Mouse (Mus musculus) bone marrow, adult 2 months (tissue): ENCODE measurements at regions not wholly inside any gene's neighbourhood (a gene's known extent, or its start where the extent isn't known, plus 50 kb on each side); places are given as distances from the start of the nearest gene placed in this dataset.

Experiments
- H3K27ac ChIP-seq: fragments of 200-500 bp; 2 replicates; pipeline ENCODE4 v1.5.1; 2012; ENCODE audit warnings: low read depth, mild to moderate bottlenecking, control low read depth, inconsistent platforms, low read length; ENCODE audit not compliant: control insufficient read depth, poor library complexity, insufficient read depth
- H3K4me1 ChIP-seq: fragments of 200-500 bp; 2 replicates; pipeline ENCODE4 v1.6.1; 2011; ENCODE audit warnings: low read length; ENCODE audit not compliant: control insufficient read depth, insufficient read depth
- H3K4me3 ChIP-seq: fragments of 200-500 bp; replicated peaks from 2 replicates; pipeline ENCODE3; 2011; ENCODE audit warnings: mild to moderate bottlenecking, low read depth, low read length, control low read depth; ENCODE audit not compliant: control insufficient read depth
- CTCF ChIP-seq: fragments of 200-500 bp; IDR thresholded peaks from 2 replicates; pipeline ENCODE4 v1.5.1; 2011; ENCODE audit warnings: low read length, control low read depth; ENCODE audit not compliant: control insufficient read depth, insufficient read depth
- POLR2A ChIP-seq: fragments of 200-500 bp; IDR thresholded peaks from 2 replicates; pipeline ENCODE4 v1.6.1; 2011; ENCODE audit warnings: low read depth, mild to moderate bottlenecking, control low read depth, low read length, borderline replicate concordance; ENCODE audit not compliant: control insufficient read depth
- WGBS: fragments of 180-500 bp; shearing (Covaris S2); methylation state at CpG from one replicate; pipeline ENCODE4 v1.1.7; 2018; 5-methylcytosine and 5-hydroxymethylcytosine counted together

DNA sequence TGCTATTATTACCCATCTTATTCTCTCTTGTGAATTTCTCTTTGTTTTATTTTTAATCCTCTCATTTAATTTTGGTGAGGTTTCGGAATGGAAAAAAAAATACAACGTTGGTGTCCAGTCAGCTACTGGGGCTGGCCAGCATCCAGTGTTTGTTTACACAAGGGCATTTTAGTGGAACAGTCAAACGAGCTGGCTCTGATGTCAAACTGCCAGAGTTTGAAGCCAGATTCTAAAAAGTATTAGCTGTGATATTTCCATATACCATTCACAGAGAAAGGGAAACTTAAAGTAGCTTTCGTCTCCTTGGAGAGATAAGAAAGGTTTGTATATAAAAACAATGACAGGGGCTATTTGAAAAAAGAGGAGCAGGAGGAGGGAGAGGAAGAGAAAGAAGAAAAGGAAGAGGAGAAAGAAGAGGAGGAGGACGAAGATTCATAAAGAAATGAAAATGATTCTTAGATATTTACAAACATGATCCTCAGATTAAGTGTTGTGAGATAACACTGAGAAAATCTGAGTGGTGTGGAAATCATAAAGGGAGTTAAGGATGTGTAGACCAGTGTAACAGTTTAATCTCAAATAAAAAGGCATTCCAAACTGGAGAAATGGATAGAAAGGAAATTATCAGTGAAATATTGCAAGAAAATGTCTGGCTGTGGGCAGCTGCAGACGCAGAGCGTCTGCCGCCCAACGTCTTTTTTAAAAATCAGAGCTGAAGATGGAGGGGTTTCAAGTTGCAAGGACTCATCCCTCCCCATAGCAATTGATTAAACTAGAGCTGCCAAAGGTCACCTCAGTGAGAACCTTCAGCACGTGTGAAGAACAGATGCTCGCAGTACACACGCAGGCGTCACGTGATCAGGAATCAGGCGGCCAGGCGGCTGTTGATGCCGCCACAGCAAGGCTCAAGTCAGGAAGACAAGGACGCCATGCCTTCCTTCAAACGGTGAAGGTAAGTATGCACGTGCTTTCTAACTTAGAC lies 190.3 kb upstream of the Ipo5 start:
- no peak overlapping the region for H3K4me3 ChIP-seq
- 78% methylated on average over 20 of the region's 20 CpGs for WGBS
- TF ChIP-seq CTCF (no peak), POLR2A (no peak)
- no peak overlapping the region for H3K27ac ChIP-seq
- H3K4me1 ChIP-seq = no peaks in the 10 kb centered on the region

DNA sequence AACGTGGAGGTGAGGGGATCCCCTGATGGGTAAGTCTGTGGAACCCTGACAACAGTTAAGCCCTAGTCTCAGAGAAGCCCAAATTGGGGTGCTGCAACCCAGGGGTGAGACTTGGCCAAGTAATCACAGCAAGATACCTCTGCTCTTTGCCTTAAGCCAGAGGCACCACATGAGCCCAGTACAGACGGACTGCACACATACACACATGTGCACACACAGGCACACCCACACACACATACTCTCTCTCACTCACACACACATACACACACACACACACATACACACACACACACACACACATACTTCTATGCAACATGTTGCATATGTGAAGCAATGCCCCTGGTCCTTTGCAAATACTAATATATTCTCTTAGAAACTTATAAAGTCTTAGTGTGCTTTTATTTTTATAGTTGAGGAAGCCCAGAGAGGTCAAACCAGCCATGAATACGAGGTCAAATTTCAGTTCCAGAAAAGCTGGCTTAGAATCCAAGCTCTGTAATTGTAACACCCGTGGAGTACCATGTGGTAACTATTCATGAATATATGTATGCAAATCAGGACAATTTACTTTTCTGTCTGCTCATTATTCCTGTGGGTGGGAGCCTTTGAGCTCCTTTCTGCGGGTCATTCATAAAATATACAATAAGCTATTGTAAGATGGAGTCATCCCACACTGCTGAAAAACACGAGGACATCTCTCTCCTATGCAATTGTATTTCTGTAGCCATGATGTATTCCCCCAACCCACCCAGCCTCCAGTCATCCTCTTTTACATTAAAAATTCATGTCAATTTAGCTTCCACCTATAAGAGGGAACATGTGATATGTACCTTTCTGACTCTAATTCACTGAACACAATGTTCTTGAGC lies 189.2 kb upstream of the Ipo5 start:
- no peak for TF ChIP-seq CTCF
- no peak for TF ChIP-seq POLR2A
- Histone ChIP-seq H3K27ac (no peak overlapping the region), H3K4me1 (no peaks in the 10 kb centered on the region), H3K4me3 (no peak overlapping the region)
- WGBS = 69% methylated on average over 6 of the region's 6 CpGs

DNA sequence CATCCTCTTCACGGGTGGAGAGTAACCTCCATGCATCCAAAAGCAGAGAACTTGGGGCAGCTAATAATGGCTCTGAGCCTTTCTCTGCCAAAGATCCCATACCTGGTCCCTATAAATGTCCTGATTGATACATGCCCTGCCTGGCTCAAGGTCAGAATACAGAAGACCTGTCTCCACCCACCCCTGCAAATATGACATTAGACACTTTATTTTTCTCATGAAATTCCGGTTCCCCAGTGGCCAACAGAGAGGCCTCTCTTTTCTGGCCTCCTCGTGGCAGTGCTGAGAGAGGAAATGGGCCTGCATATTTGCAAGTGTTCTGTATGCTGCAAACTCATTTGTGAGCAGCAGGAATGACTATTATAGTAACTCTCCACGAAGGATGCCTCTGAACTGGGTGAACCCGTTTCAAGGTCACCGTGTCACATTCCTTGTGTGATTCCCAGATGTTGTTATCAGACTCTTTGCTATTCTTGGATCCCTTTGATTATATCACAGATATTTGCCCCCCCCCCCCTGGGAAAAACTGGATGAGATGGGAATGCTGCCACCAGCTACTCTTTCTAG lies 188.4 kb upstream of the Ipo5 start:
- H3K27ac ChIP-seq = no peak overlapping the region
- no peak overlapping the region for H3K4me3 ChIP-seq
- H3K4me1 ChIP-seq = no peaks in the 10 kb centered on the region
- TF ChIP-seq CTCF (no peak), POLR2A (no peak)
- 73% methylated on average over 6 of the region's 6 CpGs for WGBS

DNA sequence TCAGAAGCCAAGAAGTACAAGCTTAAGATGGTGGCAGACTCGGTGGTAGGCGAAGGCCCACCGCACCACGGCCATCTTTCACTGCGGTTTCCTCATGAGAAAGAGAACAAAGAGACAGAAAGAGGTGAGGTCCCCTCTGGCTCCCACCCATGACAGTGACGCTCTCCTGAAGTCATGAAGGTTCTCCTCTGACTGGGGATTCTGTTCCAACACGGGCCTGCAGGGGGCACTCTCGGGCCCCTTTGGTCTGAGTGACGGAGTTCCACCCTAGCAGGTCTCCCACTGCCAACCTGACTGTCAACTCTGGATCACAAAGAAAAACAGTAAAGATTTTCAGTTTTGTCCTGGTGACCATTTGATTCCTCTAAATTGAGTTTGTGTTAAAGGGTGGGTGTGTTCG lies 182.9 kb upstream of the Ipo5 start:
- H3K4me3 ChIP-seq = no peak overlapping the region

DNA sequence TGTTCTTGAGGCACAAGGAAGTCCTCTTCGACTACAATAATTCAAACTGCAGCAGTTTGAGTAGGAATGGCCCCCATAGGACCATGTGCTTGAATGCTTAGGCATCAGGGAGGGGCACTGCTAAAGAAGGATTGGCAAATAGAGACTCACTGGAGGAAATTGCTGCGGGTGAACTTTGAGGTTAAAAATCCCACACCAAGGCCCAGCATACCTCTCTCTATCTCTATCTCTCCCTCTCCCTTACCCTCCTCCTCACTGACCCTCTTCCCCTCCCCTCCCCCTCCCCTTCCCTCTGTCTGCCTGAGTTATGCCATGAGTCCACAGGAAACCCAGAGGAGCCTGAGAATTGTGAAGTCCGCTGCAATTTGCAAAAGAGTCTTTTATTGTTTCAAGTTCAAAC lies 180.8 kb upstream of the Ipo5 start:
- no peaks in the 10 kb centered on the region; the same call in 1 of the 2 replicates for H3K4me1 ChIP-seq
- 8% methylated on average over 3 of the region's 3 CpGs for WGBS
- H3K4me3 ChIP-seq = no peak overlapping the region
- no peak overlapping the region for H3K27ac ChIP-seq
- TF ChIP-seq POLR2A = no peak
- TF ChIP-seq CTCF = no peak

More for the DNA sequence above, 182.9 kb upstream of the Ipo5 start:
- no peak overlapping the region for H3K27ac ChIP-seq
- 81% methylated on average over 10 of the region's 10 CpGs for WGBS
- no peak for TF ChIP-seq CTCF
- TF ChIP-seq POLR2A = no peak
- no peaks in the 10 kb centered on the region; the same call in 1 of the 2 replicates for H3K4me1 ChIP-seq

DNA sequence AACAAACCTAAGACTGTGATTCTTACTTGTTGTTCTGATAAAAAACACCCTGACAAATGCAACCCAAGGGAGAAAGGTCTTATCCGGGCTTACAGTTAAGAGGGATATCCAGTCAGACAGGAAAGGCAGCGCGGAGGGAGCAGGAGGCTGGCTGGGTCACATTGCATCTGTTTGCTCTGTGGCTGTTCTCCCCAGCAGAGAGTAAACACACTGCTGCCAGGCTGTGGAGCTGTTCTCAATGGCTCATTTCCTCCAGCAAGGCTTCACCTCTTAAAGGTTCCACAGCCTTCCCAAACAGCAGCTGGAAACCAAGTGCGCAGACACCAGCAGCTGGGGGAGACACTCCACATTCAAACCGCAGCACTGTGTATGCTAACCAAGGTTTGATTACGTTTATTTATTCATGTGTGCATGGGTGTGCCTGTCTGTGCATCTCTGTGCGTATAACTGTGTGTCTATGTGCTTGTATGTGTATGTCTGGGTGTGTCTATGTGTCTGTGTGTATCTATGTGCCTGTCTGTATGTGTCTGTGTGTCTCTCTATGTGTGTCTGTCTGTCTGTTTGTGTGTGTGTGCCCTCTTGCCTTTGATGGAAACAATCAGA lies 179.2 kb upstream of the Ipo5 start:
- Histone ChIP-seq H3K4me3 (no peak overlapping the region), H3K4me1 (no peaks in the 10 kb centered on the region; the same call in 1 of the 2 replicates), H3K27ac (no peak overlapping the region)
- WGBS = 90% methylated on average over 7 of the region's 7 CpGs
- TF ChIP-seq CTCF (no peak), POLR2A (no peak)

DNA sequence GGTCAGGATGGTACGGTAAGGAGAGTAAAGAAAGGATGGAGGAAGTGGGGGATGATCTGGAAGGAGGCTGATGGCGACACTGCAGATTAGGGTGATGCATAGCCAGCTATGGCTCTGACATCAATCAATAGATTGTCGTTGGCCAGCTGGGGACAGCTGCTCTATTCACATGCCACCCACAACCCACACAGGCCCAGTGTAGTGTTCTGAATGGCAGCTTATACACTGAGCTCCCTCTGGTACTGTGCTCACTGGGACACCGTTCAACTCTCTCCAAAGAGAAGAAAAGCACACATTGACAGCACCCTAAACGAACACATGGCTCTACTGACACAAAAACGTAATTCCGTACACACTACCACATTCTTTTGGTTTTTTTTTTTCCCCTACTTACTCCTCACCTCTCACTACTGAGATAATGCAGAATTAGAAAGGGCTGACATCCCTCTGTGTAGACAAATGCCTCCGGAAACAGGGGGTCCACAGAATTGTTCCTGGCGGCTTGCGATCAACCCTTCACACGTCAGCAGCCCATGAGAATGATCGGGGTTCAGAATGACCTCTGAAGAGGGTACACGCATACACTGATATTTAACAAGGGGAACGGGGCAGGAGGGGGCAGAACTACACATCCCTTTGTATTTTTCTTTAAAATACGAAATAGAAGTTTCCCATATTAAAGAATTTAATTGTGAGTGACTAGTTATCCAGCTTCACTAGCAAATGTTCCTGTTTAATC lies 178.5 kb upstream of the Ipo5 start:
- WGBS = 82% methylated on average over 15 of the region's 15 CpGs
- Histone ChIP-seq H3K4me3 (no peak overlapping the region), H3K27ac (no peak overlapping the region), H3K4me1 (no peaks in the 10 kb centered on the region; the same call in 1 of the 2 replicates)
- no peak for TF ChIP-seq POLR2A
- no peak for TF ChIP-seq CTCF
